Comparison of ENCODE assay signal across 1 mouse cellular context in the genomic region with DNA sequence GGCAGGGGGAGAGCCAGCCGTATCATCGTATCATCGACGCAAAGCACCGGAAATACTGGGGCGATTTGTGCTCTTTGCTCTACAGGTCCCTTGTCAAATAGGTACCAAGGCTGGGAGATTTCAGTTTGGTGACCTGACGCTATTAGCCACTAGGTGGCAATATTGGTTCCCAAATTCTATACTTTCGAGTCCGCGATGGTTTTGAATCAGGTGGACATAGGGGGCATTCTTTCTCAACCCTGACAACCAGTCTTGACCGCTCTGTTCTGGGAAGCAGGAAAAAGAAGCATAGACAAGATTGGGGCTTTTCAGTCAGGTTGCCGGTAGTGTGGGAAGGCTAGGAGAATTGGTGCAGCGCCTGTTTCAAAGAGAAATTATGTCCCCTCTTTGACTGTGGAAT.
TF ChIP-seq lines count a peak whose summit lies in the region.

No protein-coding gene starts in this region.

TF ChIP-seq in myocyte, 11 proteins besides CTCF, POLR2A, EP300 and RAD21 (continued from another document):
- TF ChIP-seq MAX (IDR thresholded peaks at IDR 0.05; ENCODE audit: low read depth) (no peak), POLR2AphosphoS2 (IDR thresholded peaks at IDR 0.05; ENCODE audit: insufficient read length, low read depth) (no peak), MYOG (IDR thresholded peaks at IDR 0.05; ENCODE audit: control insufficient read depth in 1 of 3, insufficient read depth in 1 of 3, insufficient read length in 2 of 3, low read depth in 2 of 3) (no peak), USF1 (IDR thresholded peaks at IDR 0.05; ENCODE audit: low read depth) (no peak), TCF12 (IDR thresholded peaks at IDR 0.05; ENCODE audit: insufficient read depth, poor library complexity, severe bottlenecking) (no peak), SRF (IDR thresholded peaks at IDR 0.05; ENCODE audit: control insufficient read depth, insufficient read length, low read depth) (no peak), CEBPB (IDR thresholded peaks at IDR 0.05; ENCODE audit: insufficient read depth, poor library complexity, severe bottlenecking) (no peak), TCF3 (IDR thresholded peaks at IDR 0.05; ENCODE audit: insufficient read length, low read depth) (no peak), E2F4 (IDR thresholded peaks at IDR 0.05; ENCODE audit: insufficient read depth) (no peak), MYOD1 (IDR thresholded peaks at IDR 0.05; ENCODE audit: control insufficient read depth in 1 of 3, insufficient read length in 2 of 3, low read depth in 2 of 3) (no peak)
TF ChIP-seq in myocyte: peak in this region for 0.
